8 mouse cellular contexts compared by ENCODE assay signal in genomic region chr6:70872128-70872527, GRCm38 (mm10). TPM values are rescaled to one million over a fixed set of nuclear protein-coding genes. Genes with fewer than 3 reads are reported as not detected.
DNase-seq lines count a peak whose midpoint lies in the region; ATAC-seq lines count a peak whose summit lies in the region.

No protein-coding gene starts in this region.

- no peak overlapping the region for H3K4me3 ChIP-seq in neural tube, embryonic 12.5 days

- no peaks in the 10 kb centered on the region for H3K9me3 ChIP-seq in neural tube, embryonic 12.5 days

- WGBS in neural tube, embryonic 12.5 days = 72% methylated on average over 10 of the region's 10 CpGs

- H3K9ac ChIP-seq in neural tube, embryonic 12.5 days = no peak overlapping the region

- peak; percentile 74 for ATAC-seq in neural tube, embryonic 12.5 days (ENCODE audit: low FRiP score, low read depth)

- no peaks in the 10 kb centered on the region; the same call in 1 of the 2 replicates for H3K4me1 ChIP-seq in neural tube, embryonic 12.5 days

- H3K27me3 ChIP-seq in neural tube, embryonic 12.5 days (replicated peaks) = no peaks in the 10 kb centered on the region

- H3K4me2 ChIP-seq in neural tube, embryonic 12.5 days (replicated peaks) = no peak overlapping the region

- no peak overlapping the region for H3K27ac ChIP-seq in neural tube, embryonic 12.5 days

- peak; percentile 65 to 82 for DNase-seq in adrenal gland, adult (ENCODE audit: inconsistent age in 2 of 2, low spot score in 1 of 2)
- DNase-seq in adrenal gland, postnatal 4 days (ENCODE audit: low spot score in 2 of 2) = no peak
- peak; percentile 38 for DNase-seq in urinary bladder, postnatal 14 days (ENCODE audit: low spot score)
- no peak for DNase-seq in urinary bladder, postnatal 10 days (ENCODE audit: low spot score)
- peak; percentile 75 to 76 for DNase-seq in frontal cortex, adult 2 months (ENCODE audit: extremely low spot score in 1 of 2, low spot score in 1 of 2)
- peak; percentile 56 to 75 for DNase-seq in layer of hippocampus, adult 18-20 months (ENCODE audit: low spot score in 2 of 2)
- DNase-seq in thymus, postnatal 4 days = no peak

- H3K36me3 ChIP-seq in neural tube, embryonic 12.5 days = no peaks in the 10 kb centered on the region

RNA-seq across cellular contexts. Expression of gene Eif2ak3, which starts 27.8 kb away (rescaled TPM):
- 10 to 100 TPM; 22.6 to 24.0 TPM for total RNA-seq in adrenal gland, postnatal 4 days (2021)
- 16.9 and 17.9 TPM in 2 replicates for polyA plus RNA-seq in frontal cortex, adult 2 months (2012; rRNA removed)
- 10 to 100 TPM; 21.9 to 22.2 TPM for total RNA-seq in layer of hippocampus, adult 18-20 months (2021)
- polyA plus RNA-seq in neural tube, embryonic 12.5 days (2016; fragmentation: Nextera tagmentation; extraction: Ambion mirVana) = 17.2 and 17.7 TPM in 2 replicates

RNA-seq across cellular contexts. Expression of gene Tex37, which starts 46.6 kb away (rescaled TPM):
- total RNA-seq in adrenal gland, postnatal 4 days (2021) = not detected
- polyA plus RNA-seq in frontal cortex, adult 2 months (2012; rRNA removed) = not detected in 2 replicates
- not detected for total RNA-seq in layer of hippocampus, adult 18-20 months (2021)
- polyA plus RNA-seq in neural tube, embryonic 12.5 days (2016; fragmentation: Nextera tagmentation; extraction: Ambion mirVana) = not detected in 2 replicates

Comparison
In these comparisons a context has a peak if more than half of its experiments do, and no peak if none do; other contexts are left out.
1. DNase-seq: peak in adrenal gland, adult (2 of 2), urinary bladder, postnatal 14 days (single experiment), frontal cortex, adult 2 months (2 of 2) and layer of hippocampus, adult 18-20 months (2 of 2); none in adrenal gland, postnatal 4 days (0 of 2), urinary bladder, postnatal 10 days (single experiment) and thymus, postnatal 4 days (single experiment).